Mouse (Mus musculus) embryonic fibroblast, embryonic 13.5 days (primary cell): ENCODE results near the gene St6galnac4.

Experiments used
- CTCF ChIP-seq: IDR thresholded peaks from 2 replicates; pipeline ENCODE4 v1.5.1; 2011; ENCODE audit warnings: mild to moderate bottlenecking, control low read depth, low read length, moderate library complexity, borderline replicate concordance; ENCODE audit not compliant: insufficient read depth
- POLR2A ChIP-seq: IDR thresholded peaks from 2 replicates; pipeline ENCODE4 v1.6.1; 2011; ENCODE audit warnings: low read depth, mild to moderate bottlenecking, control low read depth, low read length, moderate library complexity

- TF ChIP-seq CTCF = no peak
- no peak for TF ChIP-seq POLR2A
These were observed 50.9 kb downstream of the St6galnac4 start for GRCm38 (mm10) chr2:32637778-32638281.
